Mouse (Mus musculus): ENCODE results near the gene Spsb4. TPM values are rescaled to one million over a fixed set of nuclear protein-coding genes. Genes with fewer than 3 reads are reported as not detected.

Spsb4 gene
- polyA plus RNA-seq, 1 experiment from 2014 or later = 58.0 TPM

- Histone ChIP-seq H3K4me2 (peak overlapping the region; percentile 22; the same call in 1 of the 2 replicates), H3K36me3 (no peaks in the 10 kb centered on the region), H3K9me3 (replicated peaks) (no peaks in the 10 kb centered on the region), H3K4me1 (peaks cover 90% of the 10 kb centered on the region), H3K9ac (no peak overlapping the region), H3K27me3 (0 out of 2 replicates have a peak, but pooled peaks cover 7% of the 10 kb centered on the region), H3K27ac (peak overlapping the region; percentile 85), H3K4me3 (replicated peaks) (no peak overlapping the region)
- ATAC-seq (replicated peaks; ENCODE audit: low FRiP score) = peak; percentile 41
- WGBS = 25% methylated on average over 6 of the region's 6 CpGs
Observed at GRCm38 (mm10) chr9:96958009-96958615, 60.5 kb downstream of the Spsb4 start.

- Histone ChIP-seq H3K9me3 (replicated peaks) (no peaks in the 10 kb centered on the region), H3K9ac (no peak overlapping the region), H3K27me3 (0 out of 2 replicates have a peak, but pooled peaks cover 7% of the 10 kb centered on the region), H3K4me2 (no peak overlapping the region), H3K4me1 (peaks cover 90% of the 10 kb centered on the region), H3K36me3 (no peaks in the 10 kb centered on the region), H3K4me3 (replicated peaks) (no peak overlapping the region), H3K27ac (peak overlapping the region; percentile 85)
- WGBS = 54% methylated on average over 6 of the region's 6 CpGs
- ATAC-seq (replicated peaks; ENCODE audit: low FRiP score) = no peak
Observed at GRCm38 (mm10) chr9:96957298-96957865, 61.3 kb downstream of the Spsb4 start.

GRCm38 (mm10) chr9:96956646-96957297 lies 61.9 kb downstream of the Spsb4 start:
- 0 out of 2 replicates have a peak, but pooled peaks cover 10% of the 10 kb centered on the region for H3K27me3 ChIP-seq
- no peak overlapping the region for H3K9ac ChIP-seq
- WGBS = 35% methylated on average over 6 of the region's 6 CpGs
- no peak overlapping the region for H3K4me3 ChIP-seq (replicated peaks)
- H3K27ac ChIP-seq = peak overlapping the region; percentile 85
- no peaks in the 10 kb centered on the region for H3K9me3 ChIP-seq (replicated peaks)
- H3K4me1 ChIP-seq = peaks cover 90% of the 10 kb centered on the region
- no peak overlapping the region for H3K4me2 ChIP-seq
- no peaks in the 10 kb centered on the region for H3K36me3 ChIP-seq
- ATAC-seq (replicated peaks; ENCODE audit: low FRiP score) = no peak

GRCm38 (mm10) chr9:96954063-96954809 lies 64.4 kb downstream of the Spsb4 start:
- 78% methylated on average over 15 of the region's 15 CpGs for WGBS
- Histone ChIP-seq H3K4me3 (replicated peaks) (no peak overlapping the region), H3K36me3 (no peaks in the 10 kb centered on the region), H3K9me3 (replicated peaks) (no peaks in the 10 kb centered on the region), H3K27me3 (0 out of 2 replicates have a peak, but pooled peaks cover 10% of the 10 kb centered on the region), H3K27ac (no peak overlapping the region), H3K4me2 (no peak overlapping the region), H3K4me1 (peaks cover 81% of the 10 kb centered on the region), H3K9ac (0 out of 2 replicates have a peak overlapping the region, but pooled peaks have one; percentile 4)
- ATAC-seq (replicated peaks; ENCODE audit: low FRiP score) = no peak

GRCm38 (mm10) chr9:96953443-96953842 lies 65.2 kb downstream of the Spsb4 start:
- Histone ChIP-seq H3K4me3 (replicated peaks) (no peak overlapping the region), H3K4me2 (no peak overlapping the region), H3K27ac (no peak overlapping the region), H3K36me3 (no peaks in the 10 kb centered on the region), H3K4me1 (peaks cover 80% of the 10 kb centered on the region), H3K9me3 (replicated peaks) (no peaks in the 10 kb centered on the region), H3K27me3 (0 out of 2 replicates have a peak, but pooled peaks cover 10% of the 10 kb centered on the region), H3K9ac (no peak overlapping the region)
- WGBS = 79% methylated on average over 8 of the region's 8 CpGs
- no peak for ATAC-seq (replicated peaks; ENCODE audit: low FRiP score)

GRCm38 (mm10) chr9:96952310-96952975 lies 66.2 kb downstream of the Spsb4 start:
- ATAC-seq (replicated peaks; ENCODE audit: low FRiP score) = peak; percentile 38; the same call in 1 of the 2 replicates

GRCm38 (mm10) chr9:96949551-96949950 lies 69.1 kb downstream of the Spsb4 start:
- Histone ChIP-seq H3K4me2 (no peak overlapping the region), H3K27me3 (peaks cover 6% of the 10 kb centered on the region; the same call in 1 of the 2 replicates), H3K4me3 (replicated peaks) (no peak overlapping the region), H3K36me3 (0 out of 2 replicates have a peak, but pooled peaks cover under 1% of the 10 kb centered on the region), H3K27ac (no peak overlapping the region), H3K9ac (no peak overlapping the region), H3K9me3 (replicated peaks) (no peaks in the 10 kb centered on the region), H3K4me1 (peaks cover 43% of the 10 kb centered on the region)
- no peak for ATAC-seq (replicated peaks; ENCODE audit: low FRiP score)
- whole genome bisulfite sequencing = 92% methylated on average over 9 of the region's 9 CpGs

More at GRCm38 (mm10) chr9:96952310-96952975, 66.2 kb downstream of the Spsb4 start:
- Histone ChIP-seq H3K36me3 (no peaks in the 10 kb centered on the region), H3K9me3 (replicated peaks) (no peaks in the 10 kb centered on the region), H3K4me3 (replicated peaks) (no peak overlapping the region), H3K4me2 (no peak overlapping the region), H3K27me3 (0 out of 2 replicates have a peak, but pooled peaks cover 10% of the 10 kb centered on the region), H3K9ac (no peak overlapping the region), H3K4me1 (peaks cover 70% of the 10 kb centered on the region), H3K27ac (0 out of 2 replicates have a peak overlapping the region, but pooled peaks have one; percentile 25)
- 15% methylated on average over 9 of the region's 9 CpGs for WGBS

GRCm38 (mm10) chr9:96948546-96948945 lies 70.1 kb downstream of the Spsb4 start:
- H3K36me3 ChIP-seq = peaks cover 9% of the 10 kb centered on the region; the same call in 1 of the 2 replicates
- peaks cover 16% of the 10 kb centered on the region; the same call in 1 of the 2 replicates for H3K27me3 ChIP-seq
- H3K4me2 ChIP-seq = no peak overlapping the region
- no peak overlapping the region for H3K9ac ChIP-seq
- no peaks in the 10 kb centered on the region for H3K9me3 ChIP-seq (replicated peaks)
- H3K4me3 ChIP-seq (replicated peaks) = no peak overlapping the region
- peaks cover 33% of the 10 kb centered on the region for H3K4me1 ChIP-seq
- ATAC-seq (replicated peaks; ENCODE audit: low FRiP score) = no peak
- H3K27ac ChIP-seq = no peak overlapping the region
- WGBS = 66% methylated on average over 5 of the region's 5 CpGs

GRCm38 (mm10) chr9:96947171-96947570 lies 71.5 kb downstream of the Spsb4 start:
- Histone ChIP-seq H3K4me2 (no peak overlapping the region), H3K27ac (no peak overlapping the region), H3K4me3 (replicated peaks) (no peak overlapping the region), H3K27me3 (peaks cover 23% of the 10 kb centered on the region; the same call in 1 of the 2 replicates), H3K9me3 (replicated peaks) (no peaks in the 10 kb centered on the region), H3K4me1 (peaks cover 19% of the 10 kb centered on the region), H3K9ac (no peak overlapping the region), H3K36me3 (peaks cover 22% of the 10 kb centered on the region; the same call in 1 of the 2 replicates)
- WGBS = 71% methylated on average over 5 of the region's 5 CpGs
- no peak for ATAC-seq (replicated peaks; ENCODE audit: low FRiP score)

GRCm38 (mm10) chr9:96944517-96944916 lies 74.1 kb downstream of the Spsb4 start:
- no peak overlapping the region for H3K4me3 ChIP-seq (replicated peaks)
- peaks cover 25% of the 10 kb centered on the region; the same call in 1 of the 2 replicates for H3K27me3 ChIP-seq
- no peak overlapping the region for H3K27ac ChIP-seq
- H3K36me3 ChIP-seq = peaks cover 38% of the 10 kb centered on the region
- H3K4me1 ChIP-seq = peaks cover 11% of the 10 kb centered on the region
- H3K9ac ChIP-seq = no peak overlapping the region
- no peak for ATAC-seq (replicated peaks; ENCODE audit: low FRiP score)
- 72% methylated on average over 16 of the region's 16 CpGs for WGBS
- no peaks in the 10 kb centered on the region for H3K9me3 ChIP-seq (replicated peaks)
- no peak overlapping the region for H3K4me2 ChIP-seq

- 83% methylated on average over 3 of the region's 3 CpGs for WGBS
- 0 out of 2 replicates have a peak, but pooled peaks cover 2% of the 10 kb centered on the region for H3K4me1 ChIP-seq
- no peak for ATAC-seq (replicated peaks; ENCODE audit: low FRiP score)
- H3K9ac ChIP-seq = no peak overlapping the region
- no peak overlapping the region for H3K27ac ChIP-seq
- H3K36me3 ChIP-seq = peaks cover 38% of the 10 kb centered on the region
- no peak overlapping the region for H3K4me2 ChIP-seq
- peaks cover 33% of the 10 kb centered on the region for H3K27me3 ChIP-seq
- no peak overlapping the region for H3K4me3 ChIP-seq (replicated peaks)
- no peaks in the 10 kb centered on the region for H3K9me3 ChIP-seq (replicated peaks)
Observed at GRCm38 (mm10) chr9:96942975-96943374, 75.7 kb downstream of the Spsb4 start.
